Mouse (Mus musculus) hindbrain, embryonic 16.5 days (tissue): ENCODE measurements around the gene Cd274. TPM values are rescaled to one million over a fixed set of nuclear protein-coding genes. Genes with fewer than 3 reads are reported as not detected.

Source experiments
- ATAC-seq: fragments of 200-750 bp; cut with Nextera tagmentation; 2 replicates; pipeline ENCODE4 v1.8.0; 2017; ENCODE audit warnings: moderate TSS enrichment, moderate library complexity
- H3K27ac ChIP-seq: fragments of 300-500 bp; sonication (generic); 2 replicates; pipeline ENCODE4 v1.5.1; 2014; ENCODE audit warnings: low read depth, mild to moderate bottlenecking, control low read depth, low read length, moderate library complexity
- H3K27me3 ChIP-seq: fragments of 300-500 bp; sonication (generic); replicated peaks from 2 replicates; pipeline ENCODE4 v1.6.1; 2014; ENCODE audit warnings: low read length; ENCODE audit not compliant: control insufficient read depth, insufficient read depth
- H3K36me3 ChIP-seq: fragments of 300-500 bp; sonication (generic); 2 replicates; pipeline ENCODE4 v1.6.1; 2014; ENCODE audit warnings: mild to moderate bottlenecking, low read length, moderate library complexity, mixed read lengths; ENCODE audit not compliant: control insufficient read depth, insufficient read depth
- H3K4me1 ChIP-seq: fragments of 300-500 bp; sonication (generic); 2 replicates; pipeline ENCODE4 v1.6.1; 2014; ENCODE audit warnings: low read depth, low read length; ENCODE audit not compliant: control insufficient read depth, insufficient read depth
- H3K4me2 ChIP-seq: fragments of 300-500 bp; sonication (generic); 2 replicates; pipeline ENCODE4 v1.6.1; 2014; ENCODE audit warnings: mild to moderate bottlenecking, low read length, control low read depth, moderate library complexity
- H3K4me3 ChIP-seq: fragments of 300-500 bp; sonication (generic); 2 replicates; pipeline ENCODE4 v1.5.1; 2014; ENCODE audit warnings: mild to moderate bottlenecking, low read length, control low read depth, moderate library complexity
- H3K9ac ChIP-seq: fragments of 300-500 bp; sonication (generic); 2 replicates; pipeline ENCODE4 v1.6.1; 2014; ENCODE audit warnings: low read depth, mild to moderate bottlenecking, control low read depth, low read length, moderate library complexity
- H3K9me3 ChIP-seq: fragments of 300-500 bp; sonication (generic); 2 replicates; pipeline ENCODE4 v1.6.1; 2014; ENCODE audit warnings: mild to moderate bottlenecking, low read length, moderate library complexity; ENCODE audit not compliant: control insufficient read depth
- WGBS: fragments of 180-500 bp; shearing (Covaris S2); extraction: QIAGEN DNeasy Blood & Tissue Kit; methylation state at CpG from one replicate; pipeline ENCODE4 v1.1.7; 2014; 5-methylcytosine and 5-hydroxymethylcytosine counted together
- polyA plus RNA-seq: library from polyadenylated mRNA; unstranded; fragments of >200 nt; fragmentation: Nextera tagmentation; extraction: Ambion mirVana; gene quantifications from 2 replicates; pipeline ENCODE4 v1.2.1, GENCODE M21; 2015

Cd274 gene
- polyA plus RNA-seq, 1 experiment from 2014 or later, result 0.56 TPM

DNA sequence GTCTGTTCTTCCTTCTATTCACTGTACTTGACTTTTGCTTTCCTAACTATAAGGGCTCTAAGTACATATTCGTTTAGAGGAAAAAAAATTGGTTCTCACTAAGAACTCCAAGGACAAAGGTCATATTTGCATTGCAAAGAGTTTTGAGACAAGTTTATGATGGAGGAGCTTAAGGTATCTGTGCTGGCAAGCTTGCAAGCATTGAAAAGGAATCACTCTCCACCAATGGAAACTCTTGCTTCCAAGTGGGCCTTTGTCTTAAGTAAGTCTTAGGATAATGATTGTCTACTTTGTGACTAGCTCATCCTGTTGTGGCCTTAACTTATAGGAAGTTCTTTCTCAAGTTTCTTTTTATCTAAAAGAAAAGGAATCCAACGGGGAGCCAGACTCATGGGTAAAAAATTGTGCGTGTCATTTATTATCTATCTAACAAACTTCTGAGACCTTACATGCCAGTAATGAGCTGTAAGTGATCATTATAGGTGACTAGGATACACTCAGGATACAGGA lies 49.2 kb downstream of the Cd274 start:
- no peak overlapping the region for H3K4me3 ChIP-seq
- H3K36me3 ChIP-seq, result no peaks in the 10 kb centered on the region
- H3K27ac ChIP-seq, result no peak overlapping the region
- ATAC-seq, result no peak
- no peak overlapping the region for H3K4me2 ChIP-seq
- H3K4me1 ChIP-seq, result no peaks in the 10 kb centered on the region
- H3K9ac ChIP-seq, result no peak overlapping the region
- no peaks in the 10 kb centered on the region for H3K9me3 ChIP-seq
- 77% methylated on average over 3 of the region's 3 CpGs for WGBS
- H3K27me3 ChIP-seq, result no peaks in the 10 kb centered on the region

DNA sequence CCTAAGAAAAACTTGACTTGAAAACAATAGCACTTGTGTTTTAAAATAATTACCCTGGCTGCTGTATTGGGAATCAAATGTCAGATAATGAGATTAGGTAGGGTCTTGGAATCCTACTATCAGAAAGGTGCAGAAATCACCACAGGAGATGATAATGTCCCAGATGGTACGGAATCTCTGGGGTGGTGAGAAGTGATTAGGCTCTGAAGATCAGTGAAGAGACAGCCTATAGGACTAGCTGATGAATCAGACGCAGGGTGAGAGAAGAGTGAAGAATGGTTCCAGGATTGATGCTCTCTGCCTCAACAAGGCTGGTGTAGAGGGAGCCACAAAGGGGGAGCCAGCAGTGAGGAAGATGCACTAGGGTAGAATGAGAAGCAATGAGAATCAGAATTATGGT lies 49.9 kb downstream of the Cd274 start:
- H3K27me3 ChIP-seq, result no peaks in the 10 kb centered on the region
- H3K4me3 ChIP-seq, result no peak overlapping the region
- H3K4me1 ChIP-seq, result no peaks in the 10 kb centered on the region
- 82% methylated on average over 2 of the region's 2 CpGs for WGBS
- H3K9me3 ChIP-seq, result no peaks in the 10 kb centered on the region
- H3K27ac ChIP-seq, result no peak overlapping the region
- H3K36me3 ChIP-seq, result no peaks in the 10 kb centered on the region
- H3K9ac ChIP-seq, result no peak overlapping the region
- no peak overlapping the region for H3K4me2 ChIP-seq
- no peak for ATAC-seq

DNA sequence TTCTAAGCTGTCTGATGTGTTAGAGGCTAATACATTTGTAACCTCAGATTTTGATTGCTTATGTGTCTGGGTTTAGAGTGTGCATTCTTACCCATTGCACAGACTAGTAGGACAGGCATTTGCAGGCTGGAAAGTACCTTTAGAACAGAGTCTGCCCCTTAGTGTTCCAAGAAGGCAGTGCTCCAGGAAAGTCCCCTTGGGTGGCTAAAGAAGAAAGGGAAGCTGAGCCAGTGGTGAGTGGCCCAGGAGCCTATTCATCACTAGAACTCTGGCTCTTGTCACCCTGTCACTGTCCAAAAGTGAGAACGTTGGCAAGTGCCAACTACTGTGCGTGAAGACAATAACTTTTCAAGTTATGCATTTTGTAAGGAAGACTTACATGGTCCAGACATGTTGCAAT lies 50.6 kb downstream of the Cd274 start:
- 70% methylated on average over 2 of the region's 2 CpGs for WGBS

DNA sequence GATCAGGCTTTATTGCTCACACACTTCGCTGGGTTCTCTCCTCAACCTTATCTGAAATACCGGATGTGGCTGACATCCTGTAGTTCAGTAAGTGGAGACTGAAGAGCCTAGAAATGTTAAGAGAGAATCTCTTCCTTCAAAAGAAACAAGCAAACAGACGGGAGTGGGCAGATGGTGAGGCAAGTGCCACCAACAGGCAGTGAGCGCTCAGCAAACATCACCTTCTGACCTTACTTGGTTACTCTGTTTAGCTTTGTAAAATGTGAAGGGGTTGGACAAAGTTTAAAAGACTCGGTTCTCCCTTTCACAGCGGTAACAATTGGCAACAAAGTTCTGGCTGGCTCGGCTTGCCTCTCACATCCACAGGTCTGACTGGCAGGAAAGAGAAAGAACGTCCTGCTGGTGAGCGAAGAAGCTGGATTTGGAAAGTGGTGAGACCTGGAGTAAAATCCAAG lies 51.4 kb downstream of the Cd274 start:
- no peaks in the 10 kb centered on the region for H3K27me3 ChIP-seq
- no peaks in the 10 kb centered on the region for H3K9me3 ChIP-seq
- no peak overlapping the region for H3K9ac ChIP-seq
- H3K36me3 ChIP-seq, result no peaks in the 10 kb centered on the region
- no peak overlapping the region for H3K4me3 ChIP-seq
- H3K4me1 ChIP-seq, result no peaks in the 10 kb centered on the region
- 36% methylated on average over 9 of the region's 9 CpGs for WGBS
- no peak overlapping the region for H3K4me2 ChIP-seq
- no peak overlapping the region for H3K27ac ChIP-seq
- no peak for ATAC-seq

More for the DNA sequence above, 50.6 kb downstream of the Cd274 start:
- Histone ChIP-seq H3K9me3 (no peaks in the 10 kb centered on the region), H3K36me3 (no peaks in the 10 kb centered on the region), H3K4me1 (no peaks in the 10 kb centered on the region), H3K27me3 (no peaks in the 10 kb centered on the region), H3K4me2 (no peak overlapping the region), H3K4me3 (no peak overlapping the region), H3K9ac (no peak overlapping the region), H3K27ac (no peak overlapping the region)
- ATAC-seq, result no peak

DNA sequence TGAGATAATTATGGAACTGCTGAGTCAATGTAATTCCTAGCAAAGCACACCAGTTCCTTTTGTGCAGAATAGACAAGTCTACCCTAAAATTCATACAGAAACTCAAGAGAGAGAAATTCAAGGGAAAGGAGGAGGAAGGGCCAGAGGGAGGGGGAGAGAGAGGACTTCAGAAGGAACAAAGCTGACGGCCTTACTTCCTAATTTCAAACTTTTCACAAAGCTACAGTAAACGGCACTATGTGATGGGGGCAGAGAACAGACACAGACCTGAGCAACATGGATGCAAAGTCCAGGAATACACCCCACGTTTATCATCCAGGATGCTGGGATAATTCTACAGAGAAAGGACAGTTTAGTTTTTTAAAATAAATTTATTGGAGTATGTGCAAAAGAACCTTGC lies 52.3 kb downstream of the Cd274 start:
- no peak for ATAC-seq
- H3K4me1 ChIP-seq, result no peaks in the 10 kb centered on the region
- no peak overlapping the region for H3K4me2 ChIP-seq
- no peak overlapping the region for H3K9ac ChIP-seq
- no peaks in the 10 kb centered on the region for H3K36me3 ChIP-seq
- H3K27me3 ChIP-seq, result no peaks in the 10 kb centered on the region
- H3K27ac ChIP-seq, result no peak overlapping the region
- 79% methylated on average over 3 of the region's 3 CpGs for WGBS
- no peaks in the 10 kb centered on the region for H3K9me3 ChIP-seq
- no peak overlapping the region for H3K4me3 ChIP-seq

DNA sequence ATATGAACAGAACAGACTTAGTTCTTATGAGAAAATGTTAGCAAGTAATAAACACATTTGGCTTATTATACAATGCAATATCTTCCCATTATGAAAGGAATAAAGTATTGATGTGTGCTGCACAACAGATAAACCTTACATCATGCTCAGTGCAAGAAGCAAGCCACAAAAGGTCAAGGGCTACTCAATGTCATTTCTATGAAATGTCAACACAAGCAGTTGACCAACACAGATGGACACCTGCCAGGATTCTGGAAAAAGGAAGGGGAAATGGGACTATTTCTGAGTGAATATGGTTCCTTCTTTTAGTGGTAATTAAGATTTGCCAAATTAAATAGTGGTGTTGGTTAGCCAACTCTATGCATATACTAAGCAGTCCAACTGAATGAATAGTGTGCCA lies 52.7 kb downstream of the Cd274 start:
- ATAC-seq, result no peak
- Histone ChIP-seq H3K4me1 (no peaks in the 10 kb centered on the region), H3K27me3 (no peaks in the 10 kb centered on the region), H3K9ac (no peak overlapping the region), H3K36me3 (no peaks in the 10 kb centered on the region), H3K4me2 (no peak overlapping the region), H3K4me3 (no peak overlapping the region), H3K27ac (no peak overlapping the region), H3K9me3 (no peaks in the 10 kb centered on the region)

DNA sequence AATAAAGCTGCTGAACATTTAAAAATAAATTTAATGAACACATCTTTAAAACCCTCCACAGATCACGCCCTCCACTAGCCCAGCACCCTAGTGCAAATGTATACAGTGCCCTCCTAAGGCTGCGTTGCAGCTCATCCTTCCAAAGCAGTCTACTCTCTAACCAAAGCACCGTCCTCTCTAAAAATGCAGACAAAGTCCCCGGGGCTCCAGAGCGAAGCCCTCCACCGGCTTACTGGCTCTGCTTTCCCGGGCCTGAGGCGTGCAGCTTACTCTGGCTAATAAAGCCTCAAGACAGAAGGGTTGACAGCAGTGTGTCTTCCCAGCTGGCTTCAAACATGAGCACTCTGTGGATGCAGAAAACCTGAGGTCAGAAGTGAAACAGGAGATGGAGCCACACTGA lies 53.1 kb downstream of the Cd274 start:
- H3K9me3 ChIP-seq, result no peaks in the 10 kb centered on the region
- 72% methylated on average over 8 of the region's 8 CpGs for WGBS
- no peak for ATAC-seq
- H3K4me2 ChIP-seq, result no peak overlapping the region
- H3K4me3 ChIP-seq, result no peak overlapping the region
- H3K9ac ChIP-seq, result no peak overlapping the region
- no peaks in the 10 kb centered on the region for H3K4me1 ChIP-seq
- H3K27ac ChIP-seq, result no peak overlapping the region
- no peaks in the 10 kb centered on the region for H3K36me3 ChIP-seq
- H3K27me3 ChIP-seq, result no peaks in the 10 kb centered on the region

DNA sequence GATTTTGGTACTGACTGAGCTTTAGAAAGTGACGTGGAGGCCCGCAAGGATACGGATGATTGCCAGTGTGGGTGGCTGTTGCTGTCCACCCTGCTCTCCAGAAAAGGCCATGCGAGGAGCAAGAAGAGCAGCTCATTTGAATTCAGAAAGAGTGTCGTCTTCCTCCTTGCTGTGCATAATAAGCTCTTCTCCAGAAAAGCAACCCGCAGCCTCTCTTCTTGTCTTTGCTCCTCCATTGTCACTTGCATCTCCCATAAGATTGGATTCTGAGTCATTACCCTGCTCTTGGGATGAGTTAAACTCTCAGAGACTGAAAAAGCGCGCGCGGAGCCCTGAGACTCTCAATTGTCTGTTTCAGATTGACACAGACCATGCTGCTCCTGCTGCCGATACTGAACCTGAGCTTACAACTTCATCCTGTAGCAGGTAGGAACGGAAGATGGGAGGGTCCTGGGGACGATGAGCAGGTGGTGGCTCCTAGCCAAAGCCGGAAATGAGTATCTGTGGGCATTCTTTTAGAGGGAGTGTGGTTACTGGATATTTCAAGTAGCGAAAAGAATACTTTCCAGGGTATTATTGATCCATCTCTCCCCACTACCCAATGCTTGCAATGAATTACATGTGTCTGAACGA lies 54.9 kb downstream of the Cd274 start:
- WGBS, result 79% methylated on average over 16 of the region's 16 CpGs
- Histone ChIP-seq H3K9ac (no peak overlapping the region), H3K9me3 (no peaks in the 10 kb centered on the region), H3K4me2 (no peak overlapping the region), H3K4me1 (no peaks in the 10 kb centered on the region), H3K27ac (no peak overlapping the region), H3K27me3 (no peaks in the 10 kb centered on the region), H3K4me3 (no peak overlapping the region), H3K36me3 (no peaks in the 10 kb centered on the region)
- ATAC-seq, result no peak

DNA sequence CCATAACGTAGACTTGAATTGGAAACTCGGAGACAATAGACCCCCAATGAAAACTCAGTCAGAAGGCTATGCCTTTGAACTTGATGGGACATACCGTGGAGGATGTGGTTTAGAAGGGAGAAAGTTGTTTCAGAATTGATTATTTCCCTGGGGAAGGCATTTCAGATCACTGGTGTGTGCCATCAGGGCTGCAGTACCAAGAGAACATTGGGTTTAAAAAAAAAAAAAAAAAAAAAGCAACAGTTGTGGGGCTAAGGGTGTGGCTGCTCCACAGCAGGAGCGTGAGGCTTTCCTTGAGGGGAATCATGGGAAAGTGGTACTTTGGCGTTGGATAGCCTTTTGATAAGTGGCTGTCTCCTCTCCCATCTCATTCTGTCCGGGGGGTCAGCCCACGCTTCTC lies 55.5 kb downstream of the Cd274 start:
- Histone ChIP-seq H3K36me3 (no peaks in the 10 kb centered on the region), H3K27me3 (no peaks in the 10 kb centered on the region), H3K9me3 (no peaks in the 10 kb centered on the region), H3K27ac (no peak overlapping the region), H3K4me1 (no peaks in the 10 kb centered on the region), H3K9ac (no peak overlapping the region), H3K4me3 (no peak overlapping the region), H3K4me2 (no peak overlapping the region)
- WGBS, result 81% methylated on average over 7 of the region's 7 CpGs
- ATAC-seq, result no peak
